Mouse (Mus musculus): ENCODE data around the gene Relch. TPM values are rescaled to one million over a fixed set of nuclear protein-coding genes. Genes with fewer than 3 reads are reported as not detected.
"Not testable (repeated sequence)": the region's sequence is repeated elsewhere in the genome, so short reads cannot be mapped to it uniquely, and the experiment has no call there.

Relch gene
- total RNA-seq, 2 experiments from 2014 or later: 38.2 to 63.4 TPM

DNA sequence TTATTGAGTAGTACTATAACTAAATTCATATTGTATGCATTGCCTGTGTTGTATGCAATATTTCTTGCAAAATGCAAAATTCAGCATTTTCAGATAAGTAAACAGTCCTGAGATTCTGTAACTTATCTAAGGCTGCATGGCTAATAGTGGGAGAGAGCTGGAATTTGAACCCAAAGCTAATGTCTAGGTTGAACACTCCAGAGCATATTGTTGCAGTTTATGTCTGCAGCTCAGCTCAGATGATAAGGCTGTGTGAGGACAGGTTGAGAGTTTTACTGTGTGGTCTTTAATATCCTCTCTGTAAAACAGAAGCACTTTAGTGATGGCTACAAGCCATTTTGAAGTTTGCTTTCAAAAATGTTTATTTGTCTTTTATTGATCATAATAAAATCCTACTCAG, 75.8 kb downstream of the Relch start:
- ATAC-seq (replicated peaks; ENCODE audit: poor library complexity): no peak

DNA sequence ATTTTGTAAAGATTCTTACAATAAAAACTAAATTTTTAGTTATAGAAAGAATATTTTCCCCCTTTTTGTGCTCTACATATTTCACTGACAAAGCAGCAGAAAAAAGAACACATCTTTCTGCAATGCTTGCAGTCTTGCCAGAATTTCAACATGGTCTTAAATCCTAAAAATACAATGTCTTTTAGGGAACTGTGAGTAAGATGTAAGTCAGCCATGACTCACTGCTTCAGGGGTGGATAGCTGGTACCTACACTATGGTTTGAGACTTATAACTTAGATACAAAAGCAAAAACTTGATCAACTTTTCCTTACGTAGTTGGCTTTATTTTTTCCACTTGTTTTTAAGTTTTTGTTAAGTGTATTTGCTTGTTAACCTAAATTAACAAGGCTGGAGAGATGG, 78.8 kb downstream of the Relch start:
- no peak for ATAC-seq (replicated peaks; ENCODE audit: poor library complexity)

DNA sequence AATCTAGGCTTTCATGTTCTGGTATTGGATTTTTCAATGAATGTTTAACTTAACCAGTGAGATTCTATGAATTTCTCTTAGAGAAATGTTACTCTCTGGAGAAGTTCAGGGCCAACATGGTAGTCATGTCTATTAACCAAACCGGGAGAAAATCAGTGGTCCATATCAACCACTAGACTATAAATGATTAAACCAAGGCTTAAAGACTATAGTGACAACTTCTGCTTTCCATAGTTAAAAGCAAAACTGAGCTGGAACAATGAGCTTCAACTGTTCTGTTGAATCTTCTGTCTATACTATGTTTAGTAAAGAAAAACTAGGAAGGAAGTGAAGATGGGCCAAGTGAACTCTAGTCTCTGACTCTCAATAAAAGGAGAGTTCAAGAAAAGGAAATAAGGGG, 82.8 kb downstream of the Relch start:
- ATAC-seq (replicated peaks; ENCODE audit: poor library complexity): peak; percentile 57

DNA sequence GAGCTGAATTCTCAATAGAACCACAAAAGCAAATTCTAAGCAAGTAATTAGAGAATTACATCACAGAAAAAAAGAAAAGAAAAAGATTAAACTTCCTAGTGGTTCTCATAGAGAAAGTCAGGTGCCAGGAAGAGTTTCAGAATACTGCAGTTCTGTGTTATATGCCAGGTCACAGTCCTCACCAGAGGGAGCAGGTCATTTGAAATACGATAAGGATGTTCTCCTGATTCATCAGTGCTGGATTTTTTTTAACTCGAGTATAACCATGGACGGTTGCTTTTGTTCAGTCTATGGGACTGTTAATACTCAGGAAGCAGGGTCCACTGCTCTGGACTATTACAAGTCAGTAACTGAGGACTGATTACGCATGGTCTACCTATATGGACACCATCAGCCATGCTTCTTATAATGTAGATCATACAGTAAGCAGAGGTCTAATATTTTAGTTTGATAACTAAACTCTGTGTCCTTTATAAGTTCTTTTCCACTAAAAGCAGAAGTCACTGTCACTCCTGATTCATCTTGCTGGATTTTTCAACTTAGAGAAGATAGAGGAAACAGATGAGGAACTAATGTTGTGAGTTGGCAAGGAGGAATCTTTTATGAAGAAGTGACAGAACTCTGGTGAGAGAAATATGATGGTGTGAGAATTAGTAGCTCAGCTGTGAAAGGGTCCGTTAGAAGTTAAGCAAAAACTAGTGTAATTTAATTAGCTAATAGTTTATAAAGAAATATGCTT, 83.4 kb downstream of the Relch start:
- peak; percentile 59; the same call in 1 of the 2 replicates for ATAC-seq (replicated peaks; ENCODE audit: poor library complexity)

DNA sequence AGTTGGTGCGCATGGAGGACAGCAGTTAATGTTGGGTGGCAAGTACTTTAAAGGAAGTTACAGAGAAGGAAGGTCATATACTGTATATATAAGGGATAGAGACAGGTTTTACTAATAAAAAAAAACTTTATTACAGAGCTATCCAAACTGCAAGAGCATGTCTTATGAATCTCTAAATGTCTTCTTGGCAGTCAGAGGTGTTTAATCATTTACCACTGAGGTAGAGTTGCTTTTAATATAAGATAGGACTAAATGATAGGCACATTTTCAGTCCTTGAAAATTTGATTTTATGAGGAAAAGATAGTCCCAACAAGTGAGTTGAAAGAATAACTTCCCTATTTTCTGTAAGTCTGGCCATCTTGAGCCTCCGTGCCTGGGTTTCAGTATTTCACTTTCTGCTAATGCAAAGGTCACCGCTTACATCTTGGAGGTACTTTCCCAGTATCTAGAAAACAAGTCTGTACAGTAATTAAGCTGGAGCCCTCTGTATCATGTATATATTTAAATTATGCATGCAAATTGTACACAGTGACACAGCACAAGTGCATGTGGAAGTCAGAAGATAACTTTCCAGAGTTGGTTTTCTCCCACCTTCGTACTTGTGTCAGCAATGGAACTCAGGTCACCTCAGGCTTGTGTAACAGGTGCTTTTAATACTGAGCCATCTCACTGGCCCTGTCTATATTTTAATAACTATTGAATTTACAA, 84.6 kb downstream of the Relch start:
- ATAC-seq (replicated peaks; ENCODE audit: poor library complexity): no peak

DNA sequence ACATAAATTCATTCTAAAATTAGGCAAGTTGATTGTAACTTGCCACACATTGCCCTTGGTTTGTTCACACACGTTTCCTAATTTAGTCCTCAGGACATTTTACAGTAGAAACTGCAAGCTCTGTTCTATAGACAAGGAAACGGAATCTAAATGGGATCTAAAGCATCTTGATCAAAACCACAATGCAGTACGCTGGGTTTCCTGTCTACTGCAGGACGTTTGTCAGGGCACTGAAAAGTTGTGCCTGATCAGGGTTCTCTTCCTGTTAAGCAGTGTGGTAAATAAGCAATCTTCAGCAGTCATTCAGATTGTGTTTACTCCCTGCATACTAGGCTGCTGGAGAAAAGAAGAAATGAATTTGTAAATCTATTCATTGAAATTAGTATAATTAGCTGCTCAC, 88.5 kb downstream of the Relch start:
- ATAC-seq (replicated peaks; ENCODE audit: poor library complexity): peak; percentile 57

DNA sequence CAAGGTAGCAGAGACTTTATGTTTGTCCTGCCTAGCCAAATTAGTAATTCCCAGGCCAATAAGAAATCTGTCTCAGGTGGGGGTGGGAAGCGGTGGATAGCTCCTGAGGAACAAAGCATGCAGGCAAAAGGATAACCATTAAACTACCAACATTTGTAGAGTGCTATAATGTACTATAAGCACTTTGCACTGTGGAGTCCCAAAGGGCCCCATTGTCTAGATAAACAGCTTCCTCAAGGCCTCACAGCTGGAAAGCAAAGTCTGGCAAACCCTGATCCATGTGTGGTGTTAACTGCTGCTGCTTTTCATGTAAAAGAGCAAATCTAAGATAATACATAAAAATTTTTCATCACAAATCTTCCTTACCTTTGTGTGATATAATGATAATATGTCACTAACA, 89.3 kb downstream of the Relch start:
- ATAC-seq (replicated peaks; ENCODE audit: poor library complexity): no peak

DNA sequence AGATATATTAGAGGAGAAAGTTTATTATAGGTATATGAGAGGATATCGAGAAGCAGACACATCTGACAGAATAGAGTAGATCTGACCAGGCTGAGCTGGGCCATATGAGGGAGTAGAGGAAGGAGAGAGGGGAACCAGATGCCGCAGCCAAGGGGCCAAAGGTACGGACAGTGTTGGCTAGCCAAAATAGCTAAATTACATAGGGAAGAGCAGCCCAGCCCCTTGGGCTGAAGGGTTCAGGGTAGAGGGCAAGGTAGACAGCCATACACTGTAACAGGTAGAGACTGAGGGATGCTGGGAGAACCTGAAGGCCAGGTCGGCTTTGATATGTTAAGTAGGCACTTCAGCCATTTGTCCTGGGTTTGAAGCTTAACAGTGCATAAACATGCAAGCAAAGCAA, 95.1 kb downstream of the Relch start:
- no peak for ATAC-seq (replicated peaks; ENCODE audit: poor library complexity)

DNA sequence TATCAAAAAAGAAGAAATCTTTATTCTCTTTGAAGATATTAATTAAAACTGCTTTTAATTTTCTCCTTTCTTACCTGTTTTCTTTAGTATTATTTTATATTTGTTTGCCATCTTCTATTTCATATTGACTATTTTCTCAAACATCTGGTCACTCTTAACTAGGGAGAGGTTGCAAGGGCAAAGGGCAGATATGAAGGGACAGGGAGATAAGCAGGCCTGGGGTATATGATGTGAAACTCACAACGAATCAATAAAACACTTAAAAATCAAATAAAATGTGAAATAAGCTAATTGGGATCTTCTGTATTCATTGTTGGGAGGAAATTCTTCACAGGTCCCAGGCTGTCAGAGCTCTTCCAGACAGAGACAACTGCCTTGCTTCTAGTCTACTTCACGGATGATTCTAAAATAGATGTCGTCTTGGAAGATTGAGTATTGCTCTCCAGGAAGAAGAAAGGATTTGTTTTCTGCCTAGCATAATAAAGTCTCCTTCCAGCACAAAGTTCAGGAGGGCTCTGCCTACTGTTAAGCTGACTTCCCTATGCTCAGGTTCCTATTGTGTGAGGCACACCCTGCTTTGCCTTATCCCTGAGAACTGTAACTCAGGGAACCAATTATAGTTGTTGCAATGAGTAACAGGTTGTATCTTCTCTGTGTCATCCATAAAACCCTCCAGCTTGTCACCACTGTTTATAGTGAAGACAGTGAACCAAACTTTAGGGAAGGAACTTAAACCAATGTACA, 95.9 kb downstream of the Relch start:
- no peak for ATAC-seq (replicated peaks; ENCODE audit: poor library complexity)

DNA sequence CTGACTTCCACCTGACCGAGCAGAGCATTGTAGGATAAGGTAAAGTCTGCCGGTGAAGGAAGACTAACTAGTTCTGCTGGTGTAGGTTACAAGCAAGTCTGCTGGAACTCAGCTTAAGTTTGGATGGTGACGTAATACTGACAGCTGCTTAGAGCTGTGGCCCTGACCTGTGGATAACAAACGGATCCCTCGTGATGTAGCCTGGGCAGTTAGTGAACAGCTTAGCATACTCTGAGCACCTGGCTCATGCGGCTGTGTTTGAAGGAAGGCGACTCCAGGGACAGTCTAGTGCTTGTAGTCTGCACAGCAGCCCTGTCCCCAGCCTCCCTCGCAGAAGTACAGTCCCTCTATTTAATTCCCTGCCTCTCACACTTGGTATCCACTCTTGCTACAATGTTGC, 101.9 kb downstream of the Relch start:
- ATAC-seq (replicated peaks; ENCODE audit: poor library complexity): no peak

DNA sequence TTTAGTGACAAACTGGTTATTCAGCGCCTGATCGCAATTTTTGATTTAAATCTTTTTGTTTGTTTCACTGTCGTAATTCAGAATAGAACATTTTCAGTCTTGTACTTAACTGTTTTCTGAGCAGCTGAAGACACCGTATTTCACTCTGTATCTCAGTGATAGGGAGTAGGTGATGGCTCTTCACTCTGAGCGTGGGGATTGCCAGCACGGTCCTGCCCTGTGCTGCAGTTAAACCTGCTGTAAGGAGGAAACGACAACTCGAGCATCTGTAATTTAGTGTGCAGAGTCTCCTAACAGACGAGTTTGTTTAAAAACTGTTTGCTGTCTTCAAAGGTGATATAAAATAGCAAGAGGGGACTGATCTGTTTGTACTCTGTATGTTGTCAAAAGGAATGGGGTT, 102.4 kb downstream of the Relch start:
- ATAC-seq (replicated peaks; ENCODE audit: poor library complexity): not testable (repeated sequence)

DNA sequence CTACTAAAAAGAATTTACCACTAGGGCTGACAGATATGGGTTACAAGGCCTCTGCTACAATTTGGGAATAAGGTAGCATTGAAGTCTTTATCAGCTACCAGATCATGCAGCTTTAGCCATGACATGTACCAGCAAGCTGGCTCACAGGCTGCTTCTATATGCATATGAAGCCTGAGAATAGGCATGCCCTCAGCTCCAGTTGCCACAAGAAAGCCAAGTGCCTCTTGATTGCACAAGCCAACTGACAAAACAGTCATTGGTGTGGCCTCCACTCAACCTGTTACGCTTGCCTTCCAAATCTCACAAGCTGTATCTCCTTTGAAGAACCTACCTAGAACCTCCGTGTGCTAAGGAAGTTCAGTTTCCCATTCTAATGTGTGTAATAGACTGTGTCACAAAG, 104.7 kb downstream of the Relch start:
- peak; percentile 42 for ATAC-seq (replicated peaks; ENCODE audit: poor library complexity)

DNA sequence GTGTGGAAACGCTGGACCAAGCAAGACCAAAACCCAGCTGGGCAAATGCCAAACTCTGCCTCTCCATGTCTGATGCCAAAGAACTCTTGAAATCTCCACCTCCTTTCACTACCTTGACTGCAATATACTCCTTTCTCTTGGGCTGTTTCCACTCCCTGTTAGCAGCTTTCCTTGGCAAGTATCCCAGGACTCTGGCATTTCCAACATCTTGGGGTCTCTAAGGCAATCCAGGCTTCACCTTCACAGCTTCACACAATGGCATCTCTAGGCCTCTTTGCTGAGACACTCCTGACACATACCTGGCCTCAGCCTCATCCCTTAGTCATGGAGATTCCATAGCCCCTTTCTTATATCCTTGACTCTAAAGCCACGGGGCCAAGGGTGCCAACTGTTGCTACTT, 107.0 kb downstream of the Relch start:
- no peak for ATAC-seq (replicated peaks; ENCODE audit: poor library complexity)

DNA sequence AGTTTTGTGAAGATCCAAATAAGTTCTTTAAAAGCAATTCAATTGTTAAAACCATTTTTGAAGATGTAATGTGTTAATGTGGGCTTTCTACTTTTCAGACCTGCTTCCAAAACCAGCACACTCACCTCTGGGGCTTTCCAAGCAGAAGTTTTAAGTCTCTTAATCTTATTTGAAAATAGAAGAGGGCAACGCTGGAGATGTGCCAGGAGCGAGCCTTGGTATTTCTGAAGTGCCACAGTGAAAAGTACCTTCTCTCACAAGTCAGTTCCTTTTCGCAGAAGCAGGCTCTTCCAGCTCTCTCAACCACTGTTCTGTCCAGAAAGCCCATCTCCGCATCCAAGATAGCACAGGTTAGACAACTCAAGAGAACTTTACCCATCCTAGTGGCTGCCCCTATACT, 112.8 kb downstream of the Relch start:
- no peak for ATAC-seq (replicated peaks; ENCODE audit: poor library complexity)

DNA sequence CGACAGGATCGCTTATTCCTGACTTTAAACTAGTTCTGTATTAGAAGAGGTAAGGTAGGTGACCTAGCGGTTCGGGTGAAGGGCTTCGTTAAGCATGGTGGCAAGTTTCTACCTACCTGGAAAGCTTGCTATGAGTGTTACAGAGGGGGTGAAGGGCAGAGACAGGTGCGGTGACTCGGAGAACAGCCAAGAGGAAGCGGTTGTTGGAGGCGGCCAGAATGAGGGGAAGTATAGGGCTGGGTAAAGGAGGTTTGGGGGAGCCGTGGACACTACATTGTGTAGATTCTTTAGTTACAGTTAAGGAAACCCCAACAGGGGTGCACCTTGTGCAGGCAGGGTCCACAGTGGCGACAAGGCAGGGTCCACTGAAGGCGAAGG, 116.4 kb downstream of the Relch start:
- peak; percentile 58 for ATAC-seq (replicated peaks; ENCODE audit: poor library complexity)

DNA sequence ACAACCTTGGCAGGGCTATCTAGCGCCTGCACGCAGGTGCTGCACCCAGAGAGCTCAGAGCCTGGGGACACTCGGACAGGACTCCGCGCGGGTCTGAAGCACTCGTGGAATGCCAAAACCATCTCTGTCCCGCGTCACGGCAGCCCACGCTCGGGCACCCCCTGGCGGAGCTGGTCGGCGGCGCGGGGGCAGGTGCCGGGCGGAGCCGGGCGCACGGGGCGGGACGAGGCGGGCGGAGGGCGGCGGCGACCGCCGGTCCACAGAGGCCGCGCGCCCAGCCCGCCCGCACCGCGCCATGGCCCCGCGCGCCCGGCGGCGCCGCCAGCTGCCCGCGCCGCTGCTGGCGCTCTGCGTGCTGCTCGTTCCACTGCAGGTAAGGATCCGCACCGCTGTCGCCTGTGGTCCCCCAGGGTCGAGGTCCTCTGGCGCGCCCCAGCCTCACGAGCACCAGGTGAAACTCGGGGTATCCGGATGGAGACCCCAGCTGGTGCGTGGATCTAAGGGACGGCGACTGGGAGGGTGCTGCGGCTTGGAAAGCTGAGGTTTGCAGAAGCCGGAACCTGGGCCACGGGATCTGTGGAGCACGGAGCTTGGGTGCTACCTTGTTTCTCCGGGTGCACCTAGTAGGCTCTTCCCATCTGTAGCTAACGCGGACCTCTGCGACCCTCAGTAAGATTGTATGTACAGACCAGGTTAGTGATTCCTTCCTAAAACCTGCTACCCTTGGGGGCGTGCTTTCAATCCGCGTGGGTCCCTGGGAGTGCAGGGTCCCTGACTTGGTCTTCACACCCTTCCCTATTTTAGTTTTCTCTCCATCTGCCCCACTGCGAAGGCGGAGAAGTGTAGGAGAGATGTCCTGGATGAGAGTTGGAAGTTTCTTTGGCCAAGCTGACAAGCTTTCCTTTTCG, 117.0 kb downstream of the Relch start, which contains the start of gene Tnfrsf11a:
Gene Tnfrsf11a (plus strand): TSS at position 262 of the 908 bp plus-strand sequence.
- peak; percentile 63 for ATAC-seq (replicated peaks; ENCODE audit: poor library complexity)

DNA sequence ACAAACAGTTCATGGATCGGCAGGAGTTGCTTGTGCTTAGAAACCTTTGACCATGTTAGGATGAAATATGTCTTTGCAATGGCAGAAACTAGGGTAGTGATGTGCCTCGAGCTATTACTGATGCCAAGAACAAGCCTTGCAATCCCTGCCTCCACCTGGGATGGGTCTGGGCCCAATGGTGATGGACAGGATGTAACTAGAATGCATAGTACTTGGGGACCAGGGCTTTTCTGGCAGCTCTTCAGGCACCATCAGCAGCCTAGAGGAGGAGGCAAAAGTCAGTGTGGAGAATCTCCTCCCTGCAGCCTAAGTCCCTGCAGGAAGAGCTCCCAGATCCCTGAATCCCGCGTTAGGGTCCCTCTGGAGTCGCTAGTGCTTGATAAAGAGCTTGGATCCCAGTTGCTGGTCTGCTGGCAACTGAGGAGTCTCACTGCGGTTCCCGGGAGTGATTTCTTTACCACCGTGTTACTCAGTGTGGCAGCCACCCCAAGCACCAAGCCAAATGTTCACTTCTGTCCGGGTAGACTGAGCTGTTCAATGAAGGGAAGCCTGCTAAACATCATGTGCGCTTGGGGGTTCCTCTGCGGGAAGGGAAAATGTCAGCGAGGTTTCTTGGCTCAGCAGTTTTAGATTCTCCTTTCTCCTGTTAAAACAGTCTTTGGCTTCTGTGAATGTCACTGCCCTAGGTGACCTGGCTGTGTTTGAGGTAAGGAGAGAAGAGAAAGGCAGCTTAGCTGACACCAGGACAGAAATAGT, 117.9 kb downstream of the Relch start:
- ATAC-seq (replicated peaks; ENCODE audit: poor library complexity): no peak

DNA sequence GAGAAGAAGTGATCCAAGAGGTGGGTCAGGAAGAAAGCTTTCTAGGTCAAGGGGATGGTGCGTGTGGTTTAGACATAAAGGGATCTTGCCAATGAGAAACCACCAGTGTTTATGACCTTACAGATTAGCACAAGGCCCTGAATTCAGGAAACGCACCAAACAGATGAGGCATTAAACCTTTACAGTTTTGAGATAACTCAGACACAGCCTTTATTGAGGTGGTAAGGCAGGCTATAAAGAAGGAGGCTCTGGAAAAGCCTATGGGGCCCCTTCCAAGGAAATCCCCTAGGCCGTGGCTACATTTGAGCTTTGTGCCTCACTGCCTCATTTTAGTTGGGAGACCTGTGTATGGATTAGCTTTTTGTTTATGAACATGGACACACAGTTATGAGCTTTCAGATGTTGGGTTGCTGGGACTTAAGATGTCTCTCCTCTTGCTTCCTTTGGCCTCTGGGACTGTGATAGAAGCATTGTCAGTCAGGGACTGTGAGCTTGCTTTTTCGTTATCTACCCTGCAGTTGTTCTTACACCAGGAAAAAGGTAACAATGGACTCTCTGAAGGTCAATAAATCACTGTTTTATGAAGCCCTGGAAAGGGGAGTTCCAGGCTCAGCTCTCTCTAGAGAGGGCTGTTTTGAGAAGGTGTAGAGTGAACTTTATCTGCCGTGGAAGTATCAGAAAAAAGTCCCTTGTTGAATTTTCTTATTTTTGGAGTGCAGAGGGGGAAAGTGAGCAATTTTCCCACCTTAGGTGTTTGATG, 120.8 kb downstream of the Relch start:
- no peak for ATAC-seq (replicated peaks; ENCODE audit: poor library complexity)

DNA sequence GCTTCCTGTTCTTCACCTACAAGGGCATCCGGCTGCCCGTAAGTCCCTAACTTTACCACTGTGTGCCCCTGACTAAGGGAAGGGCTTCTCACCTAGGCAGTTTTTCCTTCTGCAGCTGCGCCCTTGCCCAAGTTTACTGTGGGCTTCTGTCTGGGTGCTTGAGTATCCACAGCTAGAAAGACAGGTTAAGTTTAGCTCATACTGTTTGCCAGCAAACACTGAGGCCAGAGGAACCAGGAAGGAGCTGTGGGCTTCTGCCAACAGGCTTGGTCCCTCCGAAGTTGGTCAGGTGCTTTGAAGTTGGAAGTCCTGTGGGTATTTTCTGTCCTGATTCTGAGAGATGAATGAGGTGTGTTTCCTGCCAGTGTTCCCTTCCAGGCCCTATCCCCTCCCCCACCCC, 121.5 kb downstream of the Relch start:
- no peak for ATAC-seq (replicated peaks; ENCODE audit: poor library complexity)

All from megakaryocyte progenitor cell, adult 5-6 weeks (primary cell).